Mouse (Mus musculus) adrenal gland, postnatal 10 days (tissue): ENCODE measurements around the gene Olfr1487. TPM values are rescaled to one million over a fixed set of nuclear protein-coding genes. Genes with fewer than 3 reads are reported as not detected.
"Not testable (repeated sequence)": the region's sequence is repeated elsewhere in the genome, so short reads cannot be mapped to it uniquely, and the experiment has no call there.

ENCODE experiments used
- DNase-seq: peaks from one replicate; pipeline ENCODE4 v3.0.0; 2021; ENCODE audit warnings: mixed read lengths
- long read RNA-seq, 2 experiments: library from polyadenylated mRNA; stranded (forward); transcript quantifications; one replicate each; pipeline ENCODE4 v2.0.0; 2021
- microRNA-seq: library from miRNA; unstranded; fragments of <30 nt; microRNA quantifications from one replicate; pipeline ENCODE4 v1.2.0, GENCODE M21; 2021
- total RNA-seq, 2 experiments: library from RNA; stranded (reverse); gene quantifications; 2 replicates each; pipeline ENCODE4 v1.2.3; 2021

Olfr1487 gene
- total RNA-seq: not detected
- long read RNA-seq, experiment 1: 0 reads
- long read RNA-seq, experiment 2: 0 reads

GRCm38 (mm10) chr19:13617075-13617474, at the start of gene Olfr1487:
TSS of gene Olfr1487 (plus strand) at chr19:13617375.
- DNase-seq: not testable (repeated sequence)

- DNase-seq: no peak
Measured at GRCm38 (mm10) chr19:13583211-13583610, 34.0 kb upstream of the Olfr1487 start, which contains the start of gene Olfr1484. TSS of gene Olfr1484 (plus strand) at chr19:13583511.

DNA sequence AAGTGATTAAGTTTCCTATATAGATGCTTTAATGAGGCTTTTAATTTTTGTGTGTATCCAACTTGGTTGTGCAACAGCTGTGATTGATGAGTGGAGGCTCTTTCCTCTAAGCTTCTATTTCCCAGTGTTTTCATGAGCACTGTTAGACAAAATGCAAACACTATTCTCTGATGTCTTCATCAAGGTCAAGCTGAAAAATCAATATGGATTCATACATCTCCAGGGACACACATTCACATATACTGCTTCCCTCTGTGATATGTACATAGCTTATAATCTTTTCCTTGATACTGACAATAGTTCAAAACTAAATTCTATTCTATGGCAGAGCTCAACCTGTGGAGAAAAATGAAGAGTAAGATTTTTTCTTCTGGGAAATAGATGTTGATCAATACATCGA, 14.1 kb downstream of the Olfr1487 start, which contains the start of gene Olfr1489:
Gene Olfr1489 (plus strand): TSS at position 301 of the 400 bp plus-strand sequence.
- DNase-seq: no peak

DNA sequence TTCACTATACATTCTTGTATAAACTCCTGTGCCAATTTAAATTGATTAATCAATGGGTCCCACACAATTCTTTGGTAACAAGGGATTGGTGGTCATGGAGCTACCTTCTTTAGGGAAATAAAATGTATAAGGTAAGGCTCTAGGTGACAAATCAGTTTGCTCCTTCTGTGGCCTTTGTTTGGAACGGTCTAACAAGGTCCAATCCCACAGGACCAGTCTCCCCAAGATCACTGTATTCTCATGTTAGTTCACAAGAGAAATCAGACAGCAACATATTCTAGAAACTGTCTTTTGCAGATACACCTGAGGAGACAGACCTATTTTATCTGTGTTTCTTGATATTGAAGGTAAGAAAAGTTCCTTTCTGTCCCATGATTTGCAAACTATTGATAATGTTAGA, 33.6 kb downstream of the Olfr1487 start, which contains the start of gene Olfr1490:
Gene Olfr1490 (plus strand): TSS at position 301 of the 400 bp plus-strand sequence.
- no peak for DNase-seq

Small RNA genes lying within 50 kb of the gene (microRNA-seq; reads per million reads assigned to microRNA genes)
- gene Gm22323: not detected
- not detected for gene Gm23931

Other genes with a start within 250 kb of the Olfr1487 start
- gene Olfr1469, start 209.5 kb upstream of the Olfr1487 start, total RNA-seq: not detected
- gene Olfr1471, start 174.0 kb upstream of the Olfr1487 start, total RNA-seq: not detected
- gene Olfr1472, start 161.3 kb upstream of the Olfr1487 start, total RNA-seq: not detected
- not detected for gene Olfr1474, start 147.8 kb upstream of the Olfr1487 start, total RNA-seq
- gene Olfr1475, start 137.2 kb upstream of the Olfr1487 start, total RNA-seq: not detected
- not detected for gene Olfr1477, start 116.8 kb upstream of the Olfr1487 start, total RNA-seq
- not detected for gene Olfr1480, start 89.5 kb upstream of the Olfr1487 start, total RNA-seq
- gene Olfr1484, start 33.9 kb upstream of the Olfr1487 start, total RNA-seq: not detected
- not detected for gene Olfr1489, start 14.2 kb downstream of the Olfr1487 start, total RNA-seq
- gene Olfr1490, start 33.7 kb downstream of the Olfr1487 start, total RNA-seq: not detected
- not detected for gene Olfr1491, start 79.9 kb downstream of the Olfr1487 start, total RNA-seq
- gene Olfr1493-ps1, start 105.9 kb downstream of the Olfr1487 start, total RNA-seq: not detected
- not detected for gene Olfr1494, start 122.4 kb downstream of the Olfr1487 start, total RNA-seq
- gene Olfr1495, start 147.2 kb downstream of the Olfr1487 start, total RNA-seq: not detected
- not detected for gene Olfr1496, start 160.5 kb downstream of the Olfr1487 start, total RNA-seq
- not detected for gene Olfr1497, start 180.8 kb downstream of the Olfr1487 start, total RNA-seq
- not detected for gene Olfr1499, start 202.1 kb downstream of the Olfr1487 start, total RNA-seq
- not detected for gene Olfr1500, start 213.1 kb downstream of the Olfr1487 start, total RNA-seq
- not detected for gene Olfr1501, start 233.3 kb downstream of the Olfr1487 start, total RNA-seq
- gene Olfr1502, start 244.4 kb downstream of the Olfr1487 start, total RNA-seq: not detected